Mouse (Mus musculus) urinary bladder, postnatal 25 days (tissue): ENCODE results near the gene Gm17304.

Experiments
- DNase-seq: peaks from one replicate; pipeline ENCODE4 v3.0.0; 2022; ENCODE audit warnings: low spot score

Gm17304 gene

GRCm38 (mm10) chr5:106623337-106623736 lies 14.4 kb downstream of the Gm17304 start:
- DNase-seq: no peak

DNA sequence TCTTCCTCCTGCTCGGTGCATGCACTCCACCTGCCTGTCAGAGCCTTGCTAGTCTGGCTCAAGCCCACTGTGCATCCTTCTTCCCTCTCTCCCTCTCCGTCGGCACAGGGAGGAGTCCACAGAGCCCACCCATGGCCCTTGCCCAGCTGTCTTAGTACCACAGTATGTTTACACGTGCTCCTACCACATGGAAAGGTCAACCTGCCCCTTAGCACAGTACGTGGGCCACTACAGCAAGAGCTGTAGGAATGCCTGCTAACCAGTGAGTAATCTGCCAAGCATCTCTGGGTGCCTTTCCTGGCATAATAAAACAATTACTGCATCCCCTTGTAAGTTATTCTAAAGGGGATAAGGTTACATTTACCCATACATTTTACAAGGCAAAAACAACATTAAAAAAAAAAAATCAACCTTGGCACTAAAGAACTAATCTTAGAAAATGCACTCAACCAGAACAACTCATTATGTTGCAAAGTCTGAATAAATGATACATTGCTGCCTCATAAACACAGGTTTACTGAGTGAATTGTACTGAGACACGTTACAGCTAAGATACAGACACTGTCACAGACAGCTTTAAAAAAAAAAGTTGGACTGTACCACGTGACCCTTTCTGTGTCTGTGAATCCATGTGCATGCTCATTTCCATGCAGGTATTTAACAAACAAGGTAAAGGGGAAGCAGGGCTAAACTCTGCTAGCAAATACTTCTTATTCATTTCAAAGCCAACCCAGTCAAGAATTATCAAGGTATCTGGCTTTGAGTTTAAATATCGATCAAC lies 19.7 kb downstream of the Gm17304 start:
- DNase-seq: no peak

- DNase-seq: no peak
Observed at GRCm38 (mm10) chr5:106636423-106636946, 27.6 kb downstream of the Gm17304 start.

- DNase-seq: no peak
Observed at GRCm38 (mm10) chr5:106639627-106640026, 30.7 kb downstream of the Gm17304 start.

GRCm38 (mm10) chr5:106640235-106640809 lies 31.4 kb downstream of the Gm17304 start:
- DNase-seq: no peak

DNA sequence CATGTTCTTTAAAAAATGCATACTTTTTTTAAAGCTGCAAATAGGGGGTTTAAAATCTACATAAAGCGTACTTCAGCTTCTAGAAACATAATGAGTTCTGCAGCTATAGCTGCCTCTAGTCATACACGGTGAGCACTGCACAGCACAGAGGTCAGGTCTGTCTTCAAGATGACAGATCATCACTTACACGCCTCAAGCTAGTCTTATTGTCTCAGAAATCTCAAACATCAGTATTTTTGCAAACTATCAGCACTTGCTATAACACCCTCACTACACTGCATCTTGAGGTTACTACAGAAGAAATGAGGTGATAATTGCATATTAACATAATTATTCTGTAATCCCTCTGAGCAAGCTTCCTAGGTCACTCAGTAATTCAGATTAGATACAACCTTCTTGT lies 33.0 kb downstream of the Gm17304 start:
- no peak for DNase-seq

GRCm38 (mm10) chr5:106643434-106643833 lies 34.5 kb downstream of the Gm17304 start:
- DNase-seq: no peak

GRCm38 (mm10) chr5:106649441-106649840 lies 40.5 kb downstream of the Gm17304 start:
- DNase-seq: no peak

DNA sequence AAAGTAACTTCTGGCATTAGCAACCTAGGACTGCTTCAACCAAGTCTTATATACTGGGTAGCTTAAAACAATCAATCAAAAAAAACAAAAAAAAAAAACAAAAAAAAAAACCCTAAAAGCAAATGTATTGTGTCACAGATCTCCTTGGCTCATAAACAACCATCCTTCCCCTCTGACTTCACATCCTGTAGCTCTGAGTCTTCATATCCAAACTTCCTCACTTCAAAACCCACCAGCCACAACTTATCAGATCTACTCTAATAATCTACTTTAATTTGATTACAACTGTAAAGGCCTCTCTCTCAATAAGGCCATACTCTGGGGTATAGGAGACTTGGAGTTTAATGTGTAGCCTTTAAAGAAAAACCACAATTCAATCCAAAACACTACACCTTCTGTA lies 41.1 kb downstream of the Gm17304 start:
- no peak for DNase-seq

GRCm38 (mm10) chr5:106652220-106652753 lies 43.4 kb downstream of the Gm17304 start:
- no peak for DNase-seq

- no peak for DNase-seq
Observed at GRCm38 (mm10) chr5:106652790-106653328, 44.0 kb downstream of the Gm17304 start.
